Mouse (Mus musculus): ENCODE results near the gene Ccdc62.

GRCm38 (mm10) chr5:124002876-124003275, 72.4 kb downstream of the Ccdc62 start:
- TF ChIP-seq CTCF (IDR thresholded peaks at IDR 0.05; ENCODE audit: low read depth): no peak
- no peak for TF ChIP-seq EP300 (IDR thresholded peaks at IDR 0.05; ENCODE audit: low read depth)

Data from liver, embryonic 14.5 days (tissue).